8 mouse cellular contexts compared by ENCODE assay signal in genomic region chr11:101695906-101696661, GRCm38 (mm10). TPM values are rescaled to one million over a fixed set of nuclear protein-coding genes. Genes with fewer than 3 reads are reported as not detected.
DNase-seq lines count a peak whose midpoint lies in the region; ATAC-seq lines count a peak whose summit lies in the region.

No protein-coding gene starts in this region.

- H3K36me3 ChIP-seq in heart, embryonic 15.5 days: no peaks in the 10 kb centered on the region
- H3K36me3 ChIP-seq in hindbrain, embryonic 13.5 days: no peaks in the 10 kb centered on the region
- no peaks in the 10 kb centered on the region for H3K36me3 ChIP-seq in midbrain, embryonic 16.5 days (ENCODE audit: control insufficient read depth, insufficient read depth, low read length)

- peak overlapping the region; percentile 23; the same call in 1 of the 2 replicates for H3K9ac ChIP-seq in heart, embryonic 15.5 days
- H3K9ac ChIP-seq in hindbrain, embryonic 13.5 days: peak overlapping the region; percentile 60
- H3K9ac ChIP-seq in midbrain, embryonic 16.5 days (ENCODE audit: low read depth, low read length): peak overlapping the region; percentile 49

- 0 out of 2 replicates have a peak overlapping the region, but pooled peaks have one; percentile 7 for H3K27ac ChIP-seq in heart, embryonic 15.5 days
- H3K27ac ChIP-seq in hindbrain, embryonic 13.5 days: peak overlapping the region; percentile 90
- H3K27ac ChIP-seq in midbrain, embryonic 16.5 days (ENCODE audit: low read length): peak overlapping the region; percentile 70

- no peaks in the 10 kb centered on the region for H3K9me3 ChIP-seq in heart, embryonic 15.5 days (replicated peaks)
- peaks cover 3% of the 10 kb centered on the region; the same call in 1 of the 2 replicates for H3K9me3 ChIP-seq in hindbrain, embryonic 13.5 days
- H3K9me3 ChIP-seq in midbrain, embryonic 16.5 days (replicated peaks; ENCODE audit: control insufficient read depth, low read length, poor library complexity, severe bottlenecking): no peaks in the 10 kb centered on the region

- DNase-seq in heart, adult 8-10 months (ENCODE audit: low spot score): no peak
- DNase-seq in embryo, embryonic 11 days: peak; percentile 77
- peak; percentile 53 for DNase-seq in liver
- DNase-seq in thymus, postnatal 36 days: peak; percentile 32 to 47

- no peak for ATAC-seq in heart, embryonic 15.5 days (replicated peaks; ENCODE audit: insufficient number of reproducible peaks, insufficient read depth, low FRiP score, low read depth)
- ATAC-seq in hindbrain, embryonic 13.5 days (ENCODE audit: low FRiP score): peak; percentile 66; the same call in 1 of the 2 replicates
- ATAC-seq in midbrain, embryonic 16.5 days: peak; percentile 67; the same call in 1 of the 2 replicates
- ATAC-seq in cerebellum, adult (ENCODE audit: insufficient number of reproducible peaks, low FRiP score, low TSS enrichment): no peak

- H3K4me3 ChIP-seq in heart, embryonic 15.5 days: peak overlapping the region; percentile 32
- H3K4me3 ChIP-seq in hindbrain, embryonic 13.5 days: peak overlapping the region; percentile 30
- peak overlapping the region; percentile 15 for H3K4me3 ChIP-seq in midbrain, embryonic 16.5 days (ENCODE audit: low read depth, low read length)

- 7% methylated on average over 20 of the region's 20 CpGs for whole genome bisulfite sequencing in heart, embryonic 15.5 days
- under 1% methylated on average over 20 of the region's 20 CpGs for WGBS in hindbrain, embryonic 13.5 days
- under 1% methylated on average over 20 of the region's 20 CpGs for WGBS in midbrain, embryonic 16.5 days

- peak overlapping the region; percentile 56 for H3K4me2 ChIP-seq in heart, embryonic 15.5 days
- peak overlapping the region; percentile 56 for H3K4me2 ChIP-seq in hindbrain, embryonic 13.5 days
- H3K4me2 ChIP-seq in midbrain, embryonic 16.5 days (ENCODE audit: low read length): peak overlapping the region; percentile 48

- H3K27me3 ChIP-seq in heart, embryonic 15.5 days: no peaks in the 10 kb centered on the region
- H3K27me3 ChIP-seq in hindbrain, embryonic 13.5 days: no peaks in the 10 kb centered on the region
- H3K27me3 ChIP-seq in midbrain, embryonic 16.5 days (ENCODE audit: control insufficient read depth, insufficient read depth, low read depth, low read length): no peaks in the 10 kb centered on the region

- peaks cover 15% of the 10 kb centered on the region for H3K4me1 ChIP-seq in heart, embryonic 15.5 days (replicated peaks)
- peaks cover 34% of the 10 kb centered on the region for H3K4me1 ChIP-seq in hindbrain, embryonic 13.5 days (replicated peaks)
- H3K4me1 ChIP-seq in midbrain, embryonic 16.5 days (ENCODE audit: control insufficient read depth, insufficient read depth, low read length): peaks cover 10% of the 10 kb centered on the region

RNA-seq across cellular contexts. Expression of gene Arl4d, which starts 30.7 kb away (rescaled TPM):
- polyA plus RNA-seq in heart, embryonic 15.5 days (2015; fragmentation: Nextera tagmentation; extraction: Ambion mirVana): 6.1 and 7.2 TPM in 2 replicates
- total RNA-seq in heart, adult 8-10 months (2022): 10 to 100 TPM; 21.1 to 30.1 (median 27.0) TPM
- 8.0 and 10.7 TPM in 2 replicates for polyA plus RNA-seq in hindbrain, embryonic 13.5 days (2015; fragmentation: Nextera tagmentation; extraction: Ambion mirVana)
- 6.2 and 6.8 TPM in 2 replicates for polyA plus RNA-seq in midbrain, embryonic 16.5 days (2015; fragmentation: Nextera tagmentation; extraction: Ambion mirVana)

RNA-seq across cellular contexts. Expression of gene Dhx8, which starts 36.6 kb away (rescaled TPM):
- polyA plus RNA-seq in heart, embryonic 15.5 days (2015; fragmentation: Nextera tagmentation; extraction: Ambion mirVana): 17.2 and 20.8 TPM in 2 replicates
- 10 to 100 TPM; 13.6 to 15.8 (median 14.6) TPM for total RNA-seq in heart, adult 8-10 months (2022)
- 35.1 and 39.7 TPM in 2 replicates for polyA plus RNA-seq in hindbrain, embryonic 13.5 days (2015; fragmentation: Nextera tagmentation; extraction: Ambion mirVana)
- polyA plus RNA-seq in midbrain, embryonic 16.5 days (2015; fragmentation: Nextera tagmentation; extraction: Ambion mirVana): 32.0 and 34.3 TPM in 2 replicates

Comparison
In these comparisons a context has a peak if more than half of its experiments do, and no peak if none do; other contexts are left out.
1. ATAC-seq: peak in hindbrain, embryonic 13.5 days (single experiment) and midbrain, embryonic 16.5 days (single experiment); none in heart, embryonic 15.5 days (single experiment) and cerebellum, adult (single experiment).
2. H3K27ac ChIP-seq: peak in every context shown above with its lines; median percentile 90 in hindbrain, embryonic 13.5 days; 70 in midbrain, embryonic 16.5 days; 7 in heart, embryonic 15.5 days.
3. Peak in every context shown above with its lines, with median percentiles within 50 percentile points of each other: H3K4me2 ChIP-seq, H3K4me3 ChIP-seq and H3K9ac ChIP-seq.